Mouse (Mus musculus): ENCODE results near the gene Aoc1. TPM values are rescaled to one million over a fixed set of nuclear protein-coding genes. Genes with fewer than 3 reads are reported as not detected.

Gene Aoc1
- polyA plus RNA-seq, 1 experiment: not detected

- no peak overlapping the region for H3K4me3 ChIP-seq (replicated peaks; ENCODE audit: control insufficient read depth, low read depth, low read length)
- 84% methylated on average over 5 of the region's 5 CpGs for WGBS
- H3K4me1 ChIP-seq (ENCODE audit: control insufficient read depth, insufficient read depth, low read length): no peaks in the 10 kb centered on the region; the same call in 1 of the 2 replicates
- TF ChIP-seq CTCF (IDR thresholded peaks at IDR 0.05; ENCODE audit: control insufficient read depth, insufficient read depth, low read length): no peak
- H3K27ac ChIP-seq (ENCODE audit: control insufficient read depth, insufficient read depth, low read depth, low read length, poor library complexity): no peak overlapping the region
Observed at GRCm38 (mm10) chr6:48836146-48836545, 36.5 kb upstream of the Aoc1 start.

DNA sequence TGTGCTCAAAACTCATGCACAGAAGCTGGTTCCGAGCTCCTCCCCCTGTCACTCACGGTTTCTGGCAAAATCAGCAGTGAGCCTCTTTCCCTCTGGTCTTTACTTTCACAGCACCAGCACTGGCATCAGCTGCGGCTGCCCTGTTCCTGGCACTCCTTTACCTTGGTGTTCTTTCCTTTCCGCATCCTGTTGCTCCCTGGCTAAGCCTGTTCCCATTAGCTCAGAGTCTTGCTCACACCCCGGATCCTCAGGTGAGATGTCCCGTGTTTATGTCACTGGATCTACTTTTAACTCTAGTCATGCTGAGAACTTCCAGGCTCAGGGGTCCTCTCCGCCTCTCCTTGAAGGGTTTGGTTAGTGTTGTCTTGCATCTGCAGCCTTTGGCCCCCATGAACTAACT lies 35.2 kb upstream of the Aoc1 start:
- TF ChIP-seq CTCF (IDR thresholded peaks at IDR 0.05; ENCODE audit: control insufficient read depth, insufficient read depth, low read length): no peak
- Histone ChIP-seq H3K4me3 (replicated peaks; ENCODE audit: control insufficient read depth, low read depth, low read length) (no peak overlapping the region), H3K4me1 (ENCODE audit: control insufficient read depth, insufficient read depth, low read length) (no peaks in the 10 kb centered on the region; the same call in 1 of the 2 replicates), H3K27ac (ENCODE audit: control insufficient read depth, insufficient read depth, low read depth, low read length, poor library complexity) (no peak overlapping the region)
- whole genome bisulfite sequencing: 79% methylated on average over 7 of the region's 7 CpGs

GRCm38 (mm10) chr6:48838321-48839080 lies 34.2 kb upstream of the Aoc1 start:
- no peaks in the 10 kb centered on the region; the same call in 1 of the 2 replicates for H3K4me1 ChIP-seq (ENCODE audit: control insufficient read depth, insufficient read depth, low read length)
- TF ChIP-seq CTCF (IDR thresholded peaks at IDR 0.05; ENCODE audit: control insufficient read depth, insufficient read depth, low read length) (no peak), POLR2A (IDR thresholded peaks at IDR 0.05; ENCODE audit: borderline replicate concordance, control insufficient read depth, low read depth, low read length) (no peak)
- no peak overlapping the region for H3K4me3 ChIP-seq (replicated peaks; ENCODE audit: control insufficient read depth, low read depth, low read length)
- WGBS: 51% methylated on average over 6 of the region's 6 CpGs
- no peak overlapping the region for H3K27ac ChIP-seq (ENCODE audit: control insufficient read depth, insufficient read depth, low read depth, low read length, poor library complexity)

DNA sequence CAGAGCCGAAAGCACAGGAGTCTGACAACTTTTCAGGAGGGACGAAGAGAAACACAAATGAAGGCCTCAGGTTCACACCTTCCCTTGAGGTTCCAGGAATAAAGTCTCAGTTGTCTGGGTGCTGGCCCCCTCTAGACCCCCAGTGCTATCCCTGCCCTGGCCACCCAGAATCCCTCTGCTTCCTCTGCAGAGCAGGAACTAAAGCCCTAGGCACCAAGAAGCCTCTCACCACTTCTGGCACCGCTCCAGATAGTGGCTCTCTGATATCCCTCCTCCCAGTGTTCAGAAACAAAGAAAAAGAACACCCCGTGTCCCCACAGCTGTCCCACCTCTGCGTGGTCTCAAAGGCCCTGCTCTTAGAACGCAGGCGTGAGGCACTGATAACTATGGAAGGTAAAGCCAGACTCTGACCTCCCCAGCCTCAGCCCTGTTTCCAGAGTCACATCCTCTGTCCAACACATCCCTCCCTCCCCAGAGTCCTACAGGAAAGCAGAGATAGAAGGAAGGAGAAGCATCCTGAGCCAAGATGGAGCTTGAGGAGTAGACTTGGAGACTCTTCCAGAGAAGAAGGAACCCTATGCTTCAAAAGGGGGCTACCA lies 32.2 kb upstream of the Aoc1 start, which contains the start of gene Tmem176a:
Tmem176a (plus strand) TSS at position 549 of the 599 bp plus-strand sequence.
- H3K4me3 ChIP-seq (replicated peaks; ENCODE audit: control insufficient read depth, low read depth, low read length): peak within 1 kb of the TSS; percentile 43
- WGBS: 8% methylated on average over 7 of the region's 7 CpGs
- no peak for TF ChIP-seq POLR2A (IDR thresholded peaks at IDR 0.05; ENCODE audit: borderline replicate concordance, control insufficient read depth, low read depth, low read length)
- TF ChIP-seq CTCF (IDR thresholded peaks at IDR 0.05; ENCODE audit: control insufficient read depth, insufficient read depth, low read length): no peak
- H3K27ac ChIP-seq (ENCODE audit: control insufficient read depth, insufficient read depth, low read depth, low read length, poor library complexity): peak within 1 kb of the TSS; percentile 21; the same call in 1 of the 2 replicates
- H3K4me1 ChIP-seq (ENCODE audit: control insufficient read depth, insufficient read depth, low read length): no peaks in the 10 kb centered on the region; the same call in 1 of the 2 replicates

GRCm38 (mm10) chr6:48840973-48841625 lies 31.6 kb upstream of the Aoc1 start, which contains the start of gene Tmem176b:
Gene Tmem176b, minus strand, starts transcription at chr6:48841496.
- 3% methylated on average over 6 of the region's 6 CpGs for WGBS
- H3K4me3 ChIP-seq (replicated peaks; ENCODE audit: control insufficient read depth, low read depth, low read length): peak within 1 kb of the TSS; percentile 43
- H3K27ac ChIP-seq (ENCODE audit: control insufficient read depth, insufficient read depth, low read depth, low read length, poor library complexity): peak within 1 kb of the TSS; percentile 41; the same call in 1 of the 2 replicates
- no peak for TF ChIP-seq POLR2A (IDR thresholded peaks at IDR 0.05; ENCODE audit: borderline replicate concordance, control insufficient read depth, low read depth, low read length)
- TF ChIP-seq CTCF (IDR thresholded peaks at IDR 0.05; ENCODE audit: control insufficient read depth, insufficient read depth, low read length): no peak
- no peaks in the 10 kb centered on the region; the same call in 1 of the 2 replicates for H3K4me1 ChIP-seq (ENCODE audit: control insufficient read depth, insufficient read depth, low read length)

DNA sequence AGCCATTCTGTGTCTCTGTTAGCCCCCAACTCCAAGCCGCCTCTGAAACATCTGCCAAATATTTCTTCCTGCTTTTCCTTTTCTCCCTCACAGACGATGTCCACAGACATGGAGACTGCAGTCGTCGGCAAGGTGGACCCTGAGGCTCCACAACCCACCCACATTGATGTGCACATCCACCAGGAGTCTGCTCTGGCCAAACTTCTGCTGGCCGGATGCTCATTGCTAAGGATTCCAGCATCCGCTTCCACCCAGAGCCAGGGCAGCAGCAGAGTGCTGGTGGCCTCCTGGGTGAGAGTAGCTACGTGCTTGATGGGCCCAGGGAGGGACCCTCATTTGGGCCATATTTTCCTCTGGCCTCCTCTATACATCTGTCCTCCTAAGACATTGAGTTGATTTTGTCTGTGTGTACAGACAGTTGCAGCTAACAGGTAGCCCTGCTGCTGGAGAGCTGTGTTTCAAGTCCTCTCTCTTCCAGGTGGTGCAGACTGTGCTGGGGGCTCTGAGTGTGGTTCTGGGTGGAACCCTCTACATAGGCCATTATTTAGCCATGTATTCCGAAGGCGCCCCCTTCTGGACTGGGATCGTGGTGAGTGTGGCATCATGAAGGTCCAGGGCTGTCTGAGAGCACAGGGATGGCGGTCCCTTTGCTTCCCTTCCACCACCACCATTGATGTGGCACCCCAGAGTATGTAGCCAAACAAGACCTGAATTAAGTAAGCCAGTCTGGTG lies 30.4 kb upstream of the Aoc1 start:
- 0 out of 2 replicates have a peak overlapping the region, but pooled peaks have one; percentile 41 for H3K27ac ChIP-seq (ENCODE audit: control insufficient read depth, insufficient read depth, low read depth, low read length, poor library complexity)
- no peaks in the 10 kb centered on the region; the same call in 1 of the 2 replicates for H3K4me1 ChIP-seq (ENCODE audit: control insufficient read depth, insufficient read depth, low read length)
- WGBS: 40% methylated on average over 11 of the region's 11 CpGs
- no peak for TF ChIP-seq POLR2A (IDR thresholded peaks at IDR 0.05; ENCODE audit: borderline replicate concordance, control insufficient read depth, low read depth, low read length)
- no peak for TF ChIP-seq CTCF (IDR thresholded peaks at IDR 0.05; ENCODE audit: control insufficient read depth, insufficient read depth, low read length)
- H3K4me3 ChIP-seq (replicated peaks; ENCODE audit: control insufficient read depth, low read depth, low read length): no peak overlapping the region

GRCm38 (mm10) chr6:48845086-48845485 lies 27.6 kb upstream of the Aoc1 start:
- WGBS: 83% methylated on average over 4 of the region's 4 CpGs
- H3K4me3 ChIP-seq (replicated peaks; ENCODE audit: control insufficient read depth, low read depth, low read length): no peak overlapping the region
- no peak for TF ChIP-seq POLR2A (IDR thresholded peaks at IDR 0.05; ENCODE audit: borderline replicate concordance, control insufficient read depth, low read depth, low read length)
- TF ChIP-seq CTCF (IDR thresholded peaks at IDR 0.05; ENCODE audit: control insufficient read depth, insufficient read depth, low read length): no peak
- H3K27ac ChIP-seq (ENCODE audit: control insufficient read depth, insufficient read depth, low read depth, low read length, poor library complexity): no peak overlapping the region
- no peaks in the 10 kb centered on the region; the same call in 1 of the 2 replicates for H3K4me1 ChIP-seq (ENCODE audit: control insufficient read depth, insufficient read depth, low read length)

Data from bone marrow, adult 2 months (tissue).